Mouse (Mus musculus) embryo, embryonic 10 days (tissue): ENCODE measurements at regions not wholly inside any gene's neighbourhood (a gene's known extent, or its start where the extent isn't known, plus 50 kb on each side); places are given as distances from the start of the nearest gene placed in this dataset.

Experiments
- DNase-seq: peaks from one replicate; pipeline ENCODE4 v3.0.0-alpha.2; 2015; ENCODE audit warnings: low spot score

DNA sequence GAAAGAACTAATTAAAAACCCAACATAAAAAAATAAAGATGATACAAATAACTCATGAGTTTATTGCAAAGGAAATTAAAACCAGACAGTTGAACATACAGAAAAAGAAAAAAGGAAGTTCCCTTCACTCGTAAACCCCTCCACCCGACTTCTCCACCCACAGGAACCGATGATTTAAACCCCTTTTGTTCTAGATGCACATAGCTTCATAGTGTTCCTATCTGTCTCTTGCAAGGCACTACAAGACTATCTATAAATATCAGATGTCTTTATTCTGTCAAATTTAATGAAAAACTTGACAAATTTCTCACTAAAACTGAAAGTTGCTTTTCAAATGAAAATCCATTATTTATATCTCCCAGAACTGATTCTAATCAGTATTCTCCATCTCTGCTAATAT is 100.2 kb downstream of the Kctd12 start:
- no peak for DNase-seq

DNA sequence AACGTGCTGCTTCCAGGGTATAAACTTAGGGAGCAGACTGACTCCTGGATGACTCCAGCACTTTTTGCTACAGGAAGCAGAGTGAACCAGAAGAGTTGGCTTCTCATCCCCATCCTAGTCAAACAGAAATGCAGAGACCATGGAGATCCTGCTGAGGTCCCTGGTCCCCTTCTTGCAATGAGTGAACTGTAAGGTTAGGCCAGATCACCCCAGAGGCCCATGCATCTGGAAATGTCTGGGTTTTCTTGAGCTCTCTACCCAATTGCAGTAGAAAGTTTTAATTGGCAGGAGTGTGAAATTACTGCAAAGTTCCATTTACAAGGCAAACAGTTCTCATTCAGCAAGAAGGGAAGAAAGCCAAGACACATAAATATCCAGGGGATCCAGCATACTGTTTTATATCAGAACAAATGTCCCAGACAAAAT is 101.8 kb downstream of the Kctd12 start:
- DNase-seq = no peak

DNA sequence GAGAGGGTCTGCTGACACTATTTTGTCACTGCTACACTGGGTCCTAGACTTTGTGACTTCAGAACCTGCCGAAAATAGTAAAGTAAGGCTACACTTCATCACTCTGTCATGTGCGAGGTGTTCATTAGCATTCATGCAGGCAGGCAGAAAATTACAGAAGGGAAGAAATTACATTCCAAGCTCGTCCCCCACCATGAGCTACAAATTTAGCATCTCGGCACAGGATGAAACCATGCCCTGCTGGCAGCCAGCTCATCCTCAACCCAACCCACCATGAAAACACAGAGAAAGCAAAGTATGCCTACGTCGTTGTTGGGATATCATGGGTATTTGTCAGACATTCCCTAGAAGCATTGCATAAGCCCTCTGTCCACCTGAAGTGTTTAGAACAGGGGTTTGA is 103.9 kb downstream of the Kctd12 start:
- DNase-seq = no peak

DNA sequence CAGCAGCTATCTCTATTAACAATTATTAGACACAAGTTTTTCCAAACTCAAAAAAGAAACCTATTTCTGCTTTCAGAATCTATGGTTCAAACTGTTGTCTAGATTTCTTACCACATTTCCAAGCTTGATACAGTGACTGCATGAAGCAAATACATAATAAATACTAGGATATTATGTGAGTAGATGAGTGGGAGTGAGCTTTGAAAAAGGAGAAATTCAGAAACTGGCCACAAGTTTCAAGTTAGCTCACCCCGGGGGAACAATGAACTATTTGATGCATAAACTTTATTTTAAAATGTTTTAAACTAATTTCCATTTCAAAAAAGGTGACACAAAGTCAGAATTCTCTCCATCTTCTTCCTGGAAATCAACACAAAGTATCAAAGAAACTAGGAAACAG is 114.3 kb downstream of the Kctd12 start:
- no peak for DNase-seq

DNA sequence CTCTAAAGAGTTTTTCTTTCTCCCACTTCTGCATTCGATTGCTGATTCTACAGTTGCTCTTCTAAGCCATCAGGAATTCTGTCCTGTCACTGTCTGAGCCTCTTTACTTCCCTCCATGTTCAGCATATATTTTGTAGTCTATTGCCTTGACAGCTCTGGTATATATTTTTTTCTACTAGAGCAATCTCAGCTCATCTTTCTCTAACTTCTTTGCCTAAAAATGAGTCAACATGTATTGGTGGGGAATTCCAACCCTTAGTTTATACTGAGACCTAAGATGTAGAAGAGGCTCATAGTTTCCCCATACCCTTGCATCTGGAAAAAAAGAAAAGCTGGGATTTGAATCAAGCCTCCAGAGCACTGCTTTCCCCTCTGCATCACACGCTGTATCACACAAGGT is 114.7 kb downstream of the Kctd12 start:
- DNase-seq = no peak

DNA sequence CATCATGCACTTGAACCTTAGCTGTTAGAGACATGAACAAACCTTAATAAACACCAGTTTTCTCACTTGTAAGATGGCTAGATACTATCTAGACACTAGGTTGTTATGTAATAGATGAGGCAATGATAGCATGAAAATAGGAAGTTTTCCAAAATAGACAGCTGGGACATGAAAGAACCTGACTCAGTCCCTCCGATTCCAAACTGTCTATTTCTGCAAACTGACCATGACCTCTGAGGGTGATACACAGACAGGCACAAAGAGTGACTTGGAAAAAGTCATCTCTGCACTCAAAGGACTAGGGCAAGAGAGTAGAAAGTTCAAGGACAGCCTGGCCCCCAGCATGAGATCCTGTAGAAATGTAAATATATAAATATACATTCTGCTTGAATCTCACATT is 115.9 kb downstream of the Kctd12 start:
- no peak for DNase-seq

DNA sequence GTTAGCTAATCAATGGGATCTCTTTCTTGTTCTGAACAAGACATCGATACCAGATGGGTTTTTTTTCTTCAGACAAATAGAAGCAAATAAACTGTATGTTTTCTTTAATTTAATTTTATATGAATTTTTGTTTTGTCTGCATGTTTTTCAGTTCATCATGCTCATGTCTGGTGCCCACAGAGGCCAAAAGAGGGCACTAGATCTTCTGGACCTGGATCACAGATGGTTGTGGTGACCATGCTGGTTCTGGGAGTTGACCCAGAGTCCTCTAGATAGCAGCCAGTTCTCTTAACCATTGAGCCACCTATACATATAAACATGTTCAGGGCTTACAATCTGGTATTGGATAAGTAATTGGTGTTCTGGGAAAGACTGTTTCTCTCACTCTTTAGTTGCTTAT is 120.7 kb downstream of the Kctd12 start:
- no peak for DNase-seq

DNA sequence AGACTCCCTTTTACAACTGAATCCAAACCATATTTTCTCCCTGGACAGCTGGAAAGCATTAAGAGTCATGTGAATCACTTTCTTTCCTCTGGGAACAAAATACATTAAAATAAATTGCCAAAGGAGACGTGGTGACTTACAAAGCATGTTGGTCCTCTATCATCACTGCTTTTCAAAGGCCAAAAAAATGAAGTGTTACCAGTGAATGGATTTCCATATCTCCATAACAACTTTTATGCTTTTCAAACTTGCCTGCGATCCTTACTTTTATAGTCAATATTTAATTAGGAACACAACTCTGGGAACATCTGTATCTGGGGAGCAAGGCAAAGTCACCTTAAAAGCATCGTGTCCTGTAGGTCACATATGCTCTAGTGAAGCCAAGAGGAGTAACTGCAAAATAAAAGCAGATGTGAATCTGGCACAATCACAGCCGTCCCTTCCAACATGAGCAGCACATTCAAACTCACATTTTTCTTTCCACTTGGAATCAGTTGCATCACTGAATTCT is 123.0 kb downstream of the Kctd12 start:
- DNase-seq = peak; percentile 34

DNA sequence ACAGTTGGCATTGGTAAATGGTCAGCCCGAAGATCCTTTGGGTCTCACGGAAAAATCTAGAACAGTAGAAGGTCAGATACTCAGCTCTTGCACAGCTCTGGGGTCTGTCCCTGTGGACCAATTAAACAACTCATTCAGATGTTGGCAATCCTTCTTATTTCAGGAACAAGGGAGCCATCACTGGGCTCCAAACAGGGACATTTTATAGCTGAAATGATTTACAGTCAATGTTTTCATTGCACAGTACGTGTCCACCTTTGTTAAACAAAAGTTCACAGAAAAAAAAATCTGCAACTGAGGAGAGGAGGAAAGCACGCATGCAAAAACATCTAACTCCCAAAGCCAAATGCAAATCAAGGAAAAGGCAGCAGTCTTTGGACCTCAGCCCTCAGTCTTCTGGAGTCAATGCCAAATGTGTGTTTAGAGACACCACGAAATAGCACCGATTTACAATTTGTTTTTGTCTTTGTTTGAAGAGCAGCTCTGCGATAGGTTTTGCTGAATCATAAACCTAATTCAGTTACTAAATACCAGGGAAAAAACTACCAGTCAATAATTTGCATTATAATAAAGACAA is 127.1 kb downstream of the Kctd12 start:
- no peak for DNase-seq

DNA sequence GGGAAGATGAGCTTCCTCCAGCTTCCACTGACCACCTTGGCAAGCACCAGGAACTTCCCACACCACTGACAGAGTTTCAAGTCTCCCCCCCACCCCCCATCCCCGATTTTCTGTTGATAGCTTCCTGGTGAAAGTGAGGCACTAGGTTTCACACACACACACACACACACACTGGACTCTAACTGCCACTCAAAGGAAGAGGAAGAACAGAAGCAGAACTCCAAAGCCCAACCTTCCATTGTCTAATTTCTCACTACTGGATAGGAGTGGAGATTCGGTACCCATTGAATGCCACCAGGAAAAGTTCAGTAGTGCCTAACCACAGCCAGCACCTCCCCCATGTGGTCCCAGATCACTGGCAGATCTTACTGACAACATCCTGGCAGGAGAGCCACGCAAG is 138.7 kb downstream of the Kctd12 start:
- no peak for DNase-seq

DNA sequence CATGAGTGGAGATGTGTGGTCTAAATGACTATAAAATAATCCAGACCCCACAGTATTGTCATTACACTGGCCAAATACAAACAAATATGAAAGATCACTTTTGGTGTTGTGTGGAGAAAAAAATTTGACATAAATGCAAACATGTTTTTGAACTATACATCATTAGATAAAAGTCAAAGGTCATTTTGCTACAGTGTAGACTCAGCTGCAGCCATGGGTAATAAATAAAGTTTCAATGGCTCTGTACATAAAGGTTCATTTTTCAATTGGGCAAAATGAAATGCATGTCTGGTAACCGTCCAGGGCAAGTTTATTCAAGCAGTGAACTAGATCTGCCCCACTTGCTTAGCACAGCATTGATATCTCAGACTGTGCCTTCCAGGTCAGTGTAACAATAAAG is 144.8 kb downstream of the Kctd12 start:
- DNase-seq = no peak

DNA sequence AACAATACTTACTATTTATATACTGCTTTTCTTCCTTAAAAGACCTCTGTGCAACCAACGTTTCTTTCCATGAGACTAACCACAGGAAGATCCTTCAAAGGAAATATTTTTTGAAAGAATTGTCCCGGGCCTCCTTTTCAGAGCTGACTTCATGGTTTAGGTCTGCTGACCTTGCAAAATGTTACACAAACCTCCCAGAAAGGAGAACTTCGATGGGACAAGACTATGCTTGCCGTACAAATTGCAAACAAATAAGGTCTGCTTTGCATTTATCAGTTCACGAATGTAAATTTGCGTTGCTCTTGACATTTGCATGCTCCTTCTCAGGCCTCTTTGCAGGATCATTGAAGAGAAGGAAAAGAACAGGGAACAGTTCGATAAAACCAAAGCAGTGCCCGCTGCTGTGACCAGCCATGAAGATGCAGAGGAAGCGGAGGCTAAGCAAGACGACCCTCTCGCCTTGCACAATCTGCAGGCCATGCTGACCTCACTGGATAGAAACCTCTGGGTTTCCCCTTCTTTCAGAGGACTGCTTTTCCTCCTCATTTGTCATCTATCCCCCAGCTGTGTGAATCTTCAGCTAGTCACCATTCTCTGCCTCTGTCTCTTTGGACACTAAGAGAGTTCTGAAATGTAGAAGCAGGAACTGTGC is 147.2 kb downstream of the Kctd12 start:
- no peak for DNase-seq

DNA sequence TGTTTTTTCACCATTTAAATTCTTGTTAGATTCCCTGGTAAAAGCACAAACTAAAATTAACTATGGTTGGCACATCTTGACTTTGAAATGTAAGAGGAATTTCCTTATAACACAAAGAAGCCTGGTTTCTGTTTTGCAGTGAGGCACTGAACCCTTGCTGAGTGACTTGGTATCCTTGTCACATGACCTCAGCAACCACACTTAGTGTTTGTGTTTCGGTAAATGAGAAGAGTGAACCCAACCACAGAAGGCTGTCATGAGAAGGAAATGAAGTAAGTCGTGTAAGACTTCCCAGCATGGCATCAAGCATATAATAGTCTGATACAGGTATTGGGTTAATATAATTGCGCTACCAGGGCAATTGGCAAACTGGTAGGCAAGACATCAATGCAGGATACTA is 154.0 kb downstream of the Kctd12 start:
- no peak for DNase-seq

DNA sequence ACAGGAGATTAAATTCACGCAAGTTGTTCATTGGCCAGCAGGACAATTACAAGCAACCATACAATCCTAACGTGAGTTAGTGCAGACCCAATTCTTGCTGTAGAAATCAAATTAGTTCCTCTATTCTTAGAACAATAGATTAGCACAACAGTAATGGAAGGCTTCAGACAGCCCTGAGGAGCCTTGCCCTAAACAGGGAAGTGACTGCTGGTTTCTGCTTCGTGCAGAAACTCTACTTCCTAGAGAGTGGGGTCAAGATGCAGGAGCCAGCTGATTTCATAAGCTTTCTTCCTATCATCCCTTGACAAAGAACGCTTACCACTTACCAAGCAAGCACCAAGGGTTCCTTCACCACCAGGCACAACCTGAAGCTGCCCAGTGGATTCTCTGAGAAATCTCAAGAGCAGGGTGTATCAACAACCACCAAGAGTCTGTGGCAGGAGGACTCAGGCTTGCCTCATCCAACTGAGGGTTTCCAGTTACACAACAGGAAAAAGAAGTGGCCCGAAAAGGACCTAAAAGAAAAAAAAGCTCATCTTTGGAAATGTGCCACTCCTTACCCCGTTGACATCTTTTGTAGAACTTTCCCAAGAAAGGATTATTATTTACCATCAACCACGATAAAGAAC is 154.6 kb downstream of the Kctd12 start:
- DNase-seq = no peak

DNA sequence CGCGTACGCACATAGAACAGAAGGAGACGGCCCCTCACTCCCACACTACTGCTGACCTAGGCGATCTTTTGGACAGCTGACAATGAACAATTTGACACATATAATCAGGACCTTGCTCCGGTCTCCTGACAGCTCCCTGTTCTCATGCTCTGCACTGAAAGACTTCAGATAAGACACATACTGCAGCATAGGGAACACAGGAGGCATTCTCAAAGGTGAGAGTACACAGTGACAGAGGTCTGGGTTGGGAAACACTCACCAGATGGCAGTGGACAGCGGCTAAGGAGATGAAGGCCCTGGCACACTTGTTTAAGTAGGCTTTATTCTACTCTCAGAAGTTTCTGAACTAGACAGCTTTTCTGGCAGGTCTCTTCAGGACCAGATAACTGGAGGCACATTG is 156.9 kb downstream of the Kctd12 start:
- no peak for DNase-seq

DNA sequence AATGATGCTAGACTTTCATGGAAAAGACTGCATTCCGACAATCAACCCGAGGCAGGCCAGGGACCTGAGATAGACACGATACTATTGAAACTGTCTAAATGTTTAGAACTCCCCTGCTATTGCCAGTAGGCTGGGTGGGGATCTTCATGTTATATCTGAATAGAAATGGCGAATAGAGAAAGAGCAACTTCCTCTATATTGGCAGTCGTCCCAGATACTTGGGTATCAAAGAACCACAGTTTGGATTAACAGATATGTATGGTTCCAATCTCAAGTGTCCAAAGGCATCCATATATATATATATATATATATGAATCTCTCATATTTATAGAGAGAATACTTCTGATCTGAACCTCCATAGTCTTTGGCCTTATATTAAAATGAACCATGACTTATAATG is 161.8 kb downstream of the Kctd12 start:
- no peak for DNase-seq

DNA sequence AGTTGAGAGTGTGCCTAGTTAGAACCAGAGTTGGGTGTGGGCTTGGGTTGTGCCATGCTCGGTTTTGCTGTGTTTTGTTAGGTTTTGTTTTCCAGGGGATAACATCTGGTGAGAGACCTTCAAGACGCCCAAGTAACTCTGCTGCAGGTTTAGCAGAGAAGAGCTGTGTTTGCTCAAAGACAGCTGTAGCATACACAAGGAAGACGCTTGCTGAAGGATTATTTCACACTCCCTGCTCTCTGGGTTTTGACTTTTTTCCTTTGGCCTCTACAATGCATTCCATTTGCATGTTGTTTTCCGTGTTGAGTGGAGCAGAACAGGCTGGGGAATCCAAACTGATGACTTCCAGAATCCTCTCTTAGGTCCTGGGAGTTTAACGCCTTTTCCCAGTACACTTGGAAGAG is 170.8 kb downstream of the Kctd12 start:
- no peak for DNase-seq

DNA sequence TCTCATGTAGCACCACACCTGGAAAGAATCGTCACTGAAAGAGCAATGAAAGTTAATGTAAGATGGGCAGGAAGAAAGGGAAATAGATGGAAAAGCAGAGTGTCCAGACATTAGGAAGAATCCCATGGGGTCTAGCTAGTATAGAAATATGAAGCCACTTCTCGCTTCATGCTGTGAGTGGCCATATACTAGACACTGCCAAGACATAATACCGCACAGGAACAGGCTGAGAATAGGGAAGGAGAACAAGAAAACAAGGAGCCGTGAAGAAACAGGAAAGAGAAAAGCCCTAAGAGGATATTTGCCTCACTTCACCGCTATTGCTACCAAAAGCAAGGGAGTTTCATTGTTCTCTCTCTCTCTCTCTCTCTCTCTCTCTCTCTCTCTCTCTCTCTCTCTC is 171.4 kb downstream of the Kctd12 start:
- DNase-seq = no peak

DNA sequence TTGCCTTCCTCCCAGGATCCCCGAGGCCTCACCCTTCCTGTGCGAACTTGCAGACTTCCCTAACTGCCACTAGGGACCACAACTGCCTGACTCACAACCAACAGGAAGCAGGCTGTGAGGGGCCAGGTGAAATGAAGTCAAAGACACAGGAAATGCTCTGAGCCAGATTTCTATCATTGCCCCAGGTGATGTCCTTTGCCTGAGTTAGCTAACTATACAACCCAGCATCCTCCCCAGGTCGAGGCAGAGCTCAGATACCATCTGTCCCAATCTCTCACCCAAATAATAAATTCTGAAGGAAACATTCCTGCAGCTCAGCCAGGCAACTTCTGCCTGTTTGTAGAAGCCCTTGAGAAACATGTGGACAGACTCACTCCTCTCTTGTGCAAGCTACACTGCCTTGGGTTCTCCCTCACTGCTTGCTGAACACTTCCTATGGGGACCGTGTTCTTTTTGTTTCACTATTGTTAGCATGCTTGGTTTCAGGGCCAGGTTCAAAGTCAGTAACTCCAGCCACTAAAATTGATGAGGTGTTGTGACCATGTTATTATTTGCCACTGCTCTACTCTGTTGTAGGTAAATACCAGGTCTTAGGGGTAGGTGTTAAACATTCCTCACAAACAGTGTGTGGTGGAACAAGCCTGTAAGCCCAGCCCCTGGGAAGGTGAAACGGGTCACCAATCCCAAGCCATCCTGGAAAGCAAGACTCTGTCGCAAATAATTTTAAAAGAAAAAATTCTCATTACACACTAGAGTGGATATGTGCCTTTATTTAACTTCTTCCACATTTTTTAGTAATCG is 172.1 kb downstream of the Kctd12 start:
- DNase-seq = no peak

DNA sequence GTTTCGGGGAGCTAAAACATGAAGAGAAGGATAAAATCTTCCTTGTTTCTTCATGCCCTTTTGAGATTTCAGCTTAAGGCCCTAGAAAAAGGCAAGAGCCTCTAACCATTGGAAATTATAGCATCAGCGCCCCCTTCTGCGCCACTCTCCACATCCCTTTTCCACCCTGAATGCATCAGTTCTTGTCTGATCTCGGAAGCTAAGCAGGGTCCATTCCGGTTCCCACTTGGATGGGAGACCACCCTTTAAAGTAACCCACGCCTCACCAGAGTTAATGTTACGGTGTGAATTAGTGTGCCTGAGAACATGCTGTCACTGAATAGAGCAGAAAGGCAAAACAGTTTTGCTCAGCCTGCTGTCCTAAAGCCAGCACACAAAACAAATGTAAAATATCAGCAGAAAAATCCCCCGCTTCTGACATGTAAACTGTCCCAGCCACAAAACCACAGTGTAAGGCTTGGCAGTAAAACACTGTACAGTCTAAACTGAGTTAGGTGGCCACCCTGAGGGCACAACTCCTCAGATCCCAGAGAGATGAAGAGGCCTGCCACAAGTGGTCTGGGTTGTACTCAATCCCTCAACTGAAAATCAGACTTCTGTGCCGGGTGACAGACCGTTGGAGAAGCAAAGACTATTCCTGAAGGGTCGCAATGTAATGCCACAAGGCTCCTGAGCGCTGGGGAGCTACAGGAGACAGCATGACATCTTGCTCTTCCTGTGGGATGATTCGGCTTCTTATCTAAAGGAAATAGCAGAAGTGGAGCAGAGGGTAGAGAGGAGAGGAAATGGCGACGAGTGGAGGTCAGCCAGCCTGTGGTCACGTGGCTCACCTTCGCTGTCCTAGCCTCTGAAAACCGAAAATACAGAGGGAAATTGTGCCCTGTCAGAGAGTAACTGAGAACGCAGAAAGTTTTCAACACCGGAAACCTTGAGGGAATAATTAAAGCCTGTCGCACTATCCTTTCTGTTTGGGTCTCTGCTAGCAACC is 176.2 kb downstream of the Kctd12 start:
- DNase-seq = peak; percentile 34

DNA sequence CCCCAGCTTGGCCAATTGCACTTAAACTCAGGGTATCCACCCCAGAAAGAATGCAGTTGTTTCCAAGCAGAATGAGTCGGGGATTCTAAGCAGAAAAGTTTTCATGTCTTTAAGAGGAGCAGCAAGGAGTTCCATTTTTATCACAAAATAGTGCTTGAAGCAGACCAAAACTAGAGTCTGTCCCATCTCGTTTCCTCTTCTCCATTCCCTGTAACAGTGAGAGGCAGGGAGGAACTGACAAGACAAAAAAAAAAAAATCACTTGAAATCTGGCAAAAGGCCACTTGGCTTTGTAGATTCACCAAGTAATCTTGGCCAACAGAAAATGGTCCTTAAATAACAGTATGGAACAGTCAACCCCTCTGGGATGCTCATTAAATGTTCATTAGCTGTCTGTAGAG is 186.8 kb downstream of the Kctd12 start:
- no peak for DNase-seq

DNA sequence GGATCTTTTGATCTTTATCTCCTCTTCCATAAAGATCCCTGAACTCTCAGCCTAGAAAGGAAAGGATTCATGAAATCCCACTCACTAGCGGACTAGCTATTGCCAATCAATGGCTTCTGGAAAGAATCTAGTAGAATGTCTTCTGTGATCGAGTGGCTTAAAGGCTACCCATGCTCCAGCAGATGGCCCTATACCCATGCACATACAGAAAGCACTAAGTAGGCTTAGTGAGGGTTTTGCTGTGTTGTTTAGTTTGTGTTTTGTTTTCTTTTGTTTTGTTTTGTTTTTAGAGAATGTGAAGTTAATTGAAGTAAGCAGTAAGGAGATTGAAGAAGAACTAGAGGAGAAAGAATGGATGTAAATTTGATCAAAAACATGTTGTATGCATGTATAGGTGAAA is 187.5 kb downstream of the Kctd12 start:
- no peak for DNase-seq
